Mouse (Mus musculus): ENCODE measurements around the gene Setd7. TPM values are rescaled to one million over a fixed set of nuclear protein-coding genes. Genes with fewer than 3 reads are reported as not detected.

Setd7 gene
- polyA plus RNA-seq, 3 experiments from 2014 or later, result 5.3 to 12.1 (median 11.6) TPM

GRCm38 (mm10) chr3:51468530-51468929 lies 92.1 kb downstream of the Setd7 start:
- ATAC-seq, result no peak

Other genes with a start within 250 kb of the Setd7 start
- gene Elf2, start 220.2 kb downstream of the Setd7 start, polyA plus RNA-seq (2017; shearing (Covaris generic)), result 10 to 100 TPM; 51.8 to 74.2 (median 57.7) TPM
- 1 to 10 TPM in 1 of 3 experiments, under 1 TPM in 1, not detected in 1; 0.78 to 1.2 TPM for gene Mgarp, start 164.1 kb downstream of the Setd7 start, polyA plus RNA-seq (2017; shearing (Covaris generic))
- 100 to 1,000 TPM; 222 to 324 (median 265) TPM for gene Ndufc1, start 151.9 kb downstream of the Setd7 start, polyA plus RNA-seq (2017; shearing (Covaris generic))
- gene Naa15, start 145.7 kb downstream of the Setd7 start, polyA plus RNA-seq (2017; shearing (Covaris generic)), result 10 to 100 TPM; 24.0 to 37.7 (median 30.3) TPM
- gene Rab33b, start 77.0 kb downstream of the Setd7 start, polyA plus RNA-seq (2017; shearing (Covaris generic)), result 10 to 100 TPM; 16.4 to 25.1 (median 22.3) TPM
- 100 to 1,000 TPM in 1 of 3 experiments, 10 to 100 TPM in 2; 13.4 to 184 (median 82.2) TPM for gene Mgst2, start 99.5 kb upstream of the Setd7 start, polyA plus RNA-seq (2017; shearing (Covaris generic))

All from inflammation-experienced regulatory T-cells, adult 6 months (primary cell).